Mouse (Mus musculus) cortical plate, adult 2 months (tissue): ENCODE results near the gene Herpud2.

ENCODE experiments used
- CTCF ChIP-seq: fragments of 200-500 bp; IDR thresholded peaks from 2 replicates; pipeline ENCODE4 v1.5.1; 2011; ENCODE audit warnings: mild to moderate bottlenecking, control low read depth, low read length; ENCODE audit not compliant: insufficient read depth; ENCODE audit errors: extremely low read depth
- POLR2A ChIP-seq: fragments of 200-500 bp; IDR thresholded peaks from 2 replicates; pipeline ENCODE4 v1.6.1; 2011; ENCODE audit warnings: mild to moderate bottlenecking, low read length, control low read depth; ENCODE audit not compliant: insufficient read depth; ENCODE audit errors: extremely low read depth

GRCm38 (mm10) chr9:25140330-25140729 lies 11.3 kb downstream of the Herpud2 start:
- TF ChIP-seq POLR2A (no peak), CTCF (no peak)
